Mouse (Mus musculus) midbrain, embryonic 15.5 days (tissue): Measurements from ENCODE around the gene Fkbp15. TPM values are rescaled to one million over a fixed set of nuclear protein-coding genes. Genes with fewer than 3 reads are reported as not detected.

Experiments used
- ATAC-seq: fragments of 200-750 bp; cut with Nextera tagmentation; replicated peaks from 2 replicates; pipeline ENCODE4 v1.8.0; 2017; ENCODE audit warnings: moderate TSS enrichment
- H3K27ac ChIP-seq: fragments of 300-500 bp; sonication (generic); 2 replicates; pipeline ENCODE4 v1.5.1; 2015; ENCODE audit warnings: mild to moderate bottlenecking, inconsistent platforms
- H3K27me3 ChIP-seq: fragments of 300-500 bp; sonication (generic); replicated peaks from 2 replicates; pipeline ENCODE4 v1.6.1; 2015; ENCODE audit warnings: inconsistent platforms
- H3K36me3 ChIP-seq: fragments of 300-500 bp; sonication (generic); replicated peaks from 2 replicates; pipeline ENCODE4 v1.6.1; 2015; ENCODE audit warnings: inconsistent platforms
- H3K4me1 ChIP-seq: fragments of 300-500 bp; sonication (generic); 2 replicates; pipeline ENCODE4 v1.6.1; 2015; ENCODE audit warnings: inconsistent platforms
- H3K4me2 ChIP-seq: fragments of 300-500 bp; sonication (generic); 2 replicates; pipeline ENCODE4 v1.6.1; 2015; ENCODE audit warnings: inconsistent platforms, mild to moderate bottlenecking, moderate library complexity
- H3K4me3 ChIP-seq: fragments of 300-500 bp; sonication (generic); 2 replicates; pipeline ENCODE4 v1.5.1; 2015; ENCODE audit warnings: mild to moderate bottlenecking, inconsistent platforms
- H3K9ac ChIP-seq: fragments of 300-500 bp; sonication (generic); 2 replicates; pipeline ENCODE4 v1.6.1; 2015; ENCODE audit warnings: mild to moderate bottlenecking, inconsistent platforms
- H3K9me3 ChIP-seq: fragments of 300-500 bp; sonication (generic); 2 replicates; pipeline ENCODE4 v1.6.1; 2016; ENCODE audit warnings: inconsistent platforms
- WGBS: fragments of 180-500 bp; shearing (Covaris S2); methylation state at CpG from one replicate; pipeline ENCODE4 v1.1.7; 2015; ENCODE audit warnings: mixed read lengths; 5-methylcytosine and 5-hydroxymethylcytosine counted together
- polyA plus RNA-seq: library from polyadenylated mRNA; unstranded; fragments of >200 nt; fragmentation: Nextera tagmentation; extraction: Ambion mirVana; gene quantifications from 2 replicates; pipeline ENCODE4 v1.2.1, GENCODE M21; 2015

The Fkbp15 gene
- polyA plus RNA-seq, 1 experiment from 2014 or later, result 23.0 TPM

DNA sequence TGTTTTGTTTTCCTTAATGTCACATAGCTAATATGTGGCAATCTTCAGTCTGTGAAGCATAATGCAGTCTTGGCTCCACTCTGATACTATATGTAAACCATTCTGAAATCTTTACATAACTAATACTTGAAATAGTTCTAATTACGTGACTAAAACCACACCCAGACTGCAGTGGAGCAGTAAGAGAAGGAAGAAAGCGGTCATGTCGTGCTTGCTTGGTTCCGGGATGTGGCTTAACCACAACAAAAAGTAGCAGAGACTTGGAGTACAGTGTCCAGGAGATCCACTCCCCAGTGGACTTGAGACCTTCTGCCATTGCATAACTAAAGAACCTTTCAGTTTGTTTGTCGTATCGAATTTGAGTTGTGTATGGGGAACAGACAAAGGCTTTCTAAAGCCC, 7.2 kb upstream of the Fkbp15 start:
- Histone ChIP-seq H3K27me3 (no peaks in the 10 kb centered on the region), H3K4me2 (no peak overlapping the region)
- ATAC-seq, result no peak

DNA sequence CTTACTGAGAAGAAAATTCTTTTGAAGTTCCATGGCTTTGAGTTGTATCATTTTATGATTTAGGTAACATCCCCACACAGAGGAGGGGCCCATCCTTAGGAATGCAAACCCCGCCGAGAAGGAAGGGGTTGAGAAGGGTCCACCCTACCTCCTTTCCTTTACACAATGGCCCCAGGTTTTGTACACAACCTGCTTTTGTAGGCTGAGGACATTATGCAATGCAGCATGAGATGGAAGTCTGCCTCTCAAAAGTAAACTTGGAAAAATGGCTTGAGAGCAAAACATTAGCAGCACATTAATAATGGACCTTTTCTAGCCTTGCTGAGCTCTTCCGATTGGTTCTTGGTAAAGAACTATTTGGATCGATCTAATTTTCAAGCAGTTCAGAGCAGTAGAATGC, 5.9 kb upstream of the Fkbp15 start:
- WGBS, result 82% methylated on average over 4 of the region's 4 CpGs
- Histone ChIP-seq H3K9me3 (no peaks in the 10 kb centered on the region), H3K9ac (no peak overlapping the region), H3K4me2 (no peak overlapping the region), H3K4me3 (no peak overlapping the region), H3K36me3 (no peaks in the 10 kb centered on the region), H3K4me1 (peaks cover 11% of the 10 kb centered on the region), H3K27ac (no peak overlapping the region), H3K27me3 (no peaks in the 10 kb centered on the region)
- ATAC-seq, result no peak

More for the DNA sequence above, 7.2 kb upstream of the Fkbp15 start:
- WGBS, result 93% methylated on average over 6 of the region's 6 CpGs
- Histone ChIP-seq H3K27ac (no peak overlapping the region), H3K9me3 (no peaks in the 10 kb centered on the region), H3K4me1 (no peaks in the 10 kb centered on the region), H3K9ac (no peak overlapping the region), H3K4me3 (no peak overlapping the region), H3K36me3 (no peaks in the 10 kb centered on the region)

DNA sequence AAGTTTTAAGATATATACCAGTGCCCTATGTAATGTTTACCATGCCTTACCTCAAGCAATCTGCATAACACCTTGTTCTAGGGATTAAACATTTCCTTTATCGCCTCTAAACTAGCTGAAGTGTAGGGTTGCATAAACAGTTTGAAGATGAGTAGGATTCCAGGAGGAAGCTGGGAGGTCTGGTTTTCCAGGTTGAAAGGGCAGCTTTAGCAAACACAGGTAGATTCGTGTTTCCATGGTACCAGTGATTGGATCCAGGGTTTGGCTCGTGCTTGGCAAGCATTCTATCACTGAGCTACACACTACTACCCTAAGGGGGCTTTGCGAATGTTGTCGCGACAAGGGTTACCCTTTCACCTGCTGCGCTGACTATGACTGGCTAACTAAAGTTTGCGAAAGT, 4.0 kb upstream of the Fkbp15 start:
- Histone ChIP-seq H3K36me3 (no peaks in the 10 kb centered on the region), H3K4me1 (peaks cover 18% of the 10 kb centered on the region), H3K27ac (no peak overlapping the region), H3K9me3 (no peaks in the 10 kb centered on the region), H3K4me2 (no peak overlapping the region), H3K4me3 (no peak overlapping the region), H3K27me3 (no peaks in the 10 kb centered on the region), H3K9ac (no peak overlapping the region)
- WGBS, result 92% methylated on average over 8 of the region's 8 CpGs
- no peak for ATAC-seq

DNA sequence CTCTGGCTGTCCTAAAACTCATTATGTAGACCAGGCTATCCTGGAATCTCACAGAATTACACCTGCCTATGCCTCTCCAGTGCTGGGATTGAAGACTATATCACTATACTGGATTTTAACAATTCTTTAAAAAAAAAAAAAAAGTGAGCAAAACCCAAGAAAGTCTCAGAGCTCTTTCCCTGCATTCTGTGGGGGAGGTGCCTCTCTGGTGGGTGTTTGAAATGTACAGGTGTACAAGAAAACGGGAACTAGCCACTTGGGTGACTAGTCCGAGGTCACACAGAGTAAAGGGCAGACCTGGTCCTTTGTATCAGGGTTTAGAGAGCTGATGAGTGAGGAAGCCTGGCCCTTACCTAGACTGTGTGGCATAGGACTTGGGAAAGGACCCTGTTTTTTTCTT, 2.1 kb upstream of the Fkbp15 start:
- Histone ChIP-seq H3K27me3 (no peaks in the 10 kb centered on the region), H3K4me1 (peaks cover 27% of the 10 kb centered on the region), H3K36me3 (no peaks in the 10 kb centered on the region), H3K27ac (no peak overlapping the region), H3K9ac (no peak overlapping the region), H3K4me2 (no peak overlapping the region), H3K4me3 (no peak overlapping the region), H3K9me3 (no peaks in the 10 kb centered on the region)
- ATAC-seq, result no peak
- WGBS, result 88% methylated on average over 2 of the region's 2 CpGs

DNA sequence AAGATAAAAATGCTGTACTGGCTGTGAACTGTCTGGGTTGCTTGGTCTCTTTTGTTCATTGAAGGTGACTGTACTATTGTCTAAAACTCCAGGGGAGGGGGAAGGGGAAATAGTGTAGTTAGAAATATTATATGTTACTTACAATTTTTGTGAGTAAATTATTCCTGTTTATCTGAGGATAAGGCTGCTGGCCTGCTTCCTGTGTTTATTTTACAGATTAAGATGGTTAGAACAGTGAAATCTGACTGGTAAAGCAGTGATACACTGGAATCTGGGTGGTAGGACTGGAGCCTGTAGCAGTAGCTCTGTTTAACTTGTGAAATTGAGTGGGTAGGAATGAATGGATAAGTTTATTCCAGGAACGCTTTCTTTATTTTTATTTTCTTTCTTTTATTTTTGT, 1.6 kb upstream of the Fkbp15 start:
- Histone ChIP-seq H3K9ac (no peak overlapping the region), H3K27me3 (no peaks in the 10 kb centered on the region), H3K9me3 (no peaks in the 10 kb centered on the region), H3K4me3 (peak overlapping the region; percentile 79), H3K4me1 (peaks cover 27% of the 10 kb centered on the region), H3K4me2 (peak overlapping the region; percentile 77), H3K27ac (no peak overlapping the region), H3K36me3 (no peaks in the 10 kb centered on the region)
- 83% methylated on average over 1 of the region's 1 CpGs for WGBS
- ATAC-seq, result no peak

DNA sequence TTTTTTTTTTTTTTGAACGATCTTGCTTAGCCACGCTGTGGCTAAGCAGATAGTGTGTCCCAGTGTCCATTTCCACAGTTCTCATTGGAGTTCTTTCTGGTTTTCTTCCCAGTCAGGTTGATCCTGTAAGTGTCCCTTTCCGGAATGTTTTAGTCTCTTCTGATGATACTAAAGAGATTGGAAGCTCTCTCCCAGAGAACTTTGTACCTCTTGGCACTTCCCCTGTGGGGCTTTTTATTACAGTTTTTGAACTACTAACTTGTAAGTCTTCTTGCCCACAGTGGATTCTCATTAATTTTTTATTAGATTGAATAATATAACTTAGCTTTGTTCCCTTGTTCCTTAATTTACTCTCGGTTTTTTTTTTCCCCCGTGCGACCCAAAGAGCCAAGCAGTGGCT, 1.2 kb upstream of the Fkbp15 start:
- peaks cover 27% of the 10 kb centered on the region for H3K4me1 ChIP-seq
- ATAC-seq, result no peak
- no peaks in the 10 kb centered on the region for H3K9me3 ChIP-seq
- H3K4me2 ChIP-seq, result peak overlapping the region; percentile 77
- H3K27ac ChIP-seq, result no peak overlapping the region
- H3K27me3 ChIP-seq, result no peaks in the 10 kb centered on the region
- no peaks in the 10 kb centered on the region for H3K36me3 ChIP-seq
- 45% methylated on average over 6 of the region's 6 CpGs for WGBS
- peak overlapping the region; percentile 79 for H3K4me3 ChIP-seq
- 0 out of 2 replicates have a peak overlapping the region, but pooled peaks have one; percentile 68 for H3K9ac ChIP-seq

DNA sequence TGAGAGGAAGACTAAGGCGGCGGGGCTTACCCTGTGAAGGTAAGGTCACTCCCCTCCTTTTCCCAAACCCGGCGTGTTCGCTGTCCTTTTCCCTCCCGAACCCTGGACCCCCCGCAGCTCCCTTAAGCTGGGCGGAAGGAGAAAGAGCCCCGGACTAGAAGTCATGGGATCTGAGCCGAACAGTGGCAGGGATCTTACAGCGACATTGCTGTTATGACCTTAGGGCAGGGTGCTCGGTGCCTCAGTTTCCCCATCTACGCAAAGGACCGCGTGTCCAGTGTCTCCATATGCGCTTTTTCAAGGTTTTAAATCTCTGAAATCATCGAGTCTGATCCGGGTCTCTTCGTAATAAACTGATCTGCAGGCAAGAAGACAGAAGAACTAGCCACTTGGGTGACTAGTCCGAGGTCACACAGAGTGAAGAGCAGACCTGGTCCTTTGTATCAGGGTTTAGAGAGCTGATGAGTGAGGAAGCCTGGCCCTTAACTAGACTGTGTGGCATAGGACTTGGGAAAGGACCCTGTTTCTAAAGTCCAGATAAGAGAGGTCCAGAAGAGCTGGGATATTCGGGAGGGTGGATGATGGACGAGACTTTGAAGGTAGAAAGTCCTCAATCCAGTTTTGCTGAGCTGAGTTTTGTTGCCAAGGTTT, 582 bp upstream of the Fkbp15 start:
- under 1% methylated on average over 22 of the region's 22 CpGs for WGBS
- peak; percentile 15 for ATAC-seq
- H3K9ac ChIP-seq, result peak overlapping the region; percentile 68

DNA sequence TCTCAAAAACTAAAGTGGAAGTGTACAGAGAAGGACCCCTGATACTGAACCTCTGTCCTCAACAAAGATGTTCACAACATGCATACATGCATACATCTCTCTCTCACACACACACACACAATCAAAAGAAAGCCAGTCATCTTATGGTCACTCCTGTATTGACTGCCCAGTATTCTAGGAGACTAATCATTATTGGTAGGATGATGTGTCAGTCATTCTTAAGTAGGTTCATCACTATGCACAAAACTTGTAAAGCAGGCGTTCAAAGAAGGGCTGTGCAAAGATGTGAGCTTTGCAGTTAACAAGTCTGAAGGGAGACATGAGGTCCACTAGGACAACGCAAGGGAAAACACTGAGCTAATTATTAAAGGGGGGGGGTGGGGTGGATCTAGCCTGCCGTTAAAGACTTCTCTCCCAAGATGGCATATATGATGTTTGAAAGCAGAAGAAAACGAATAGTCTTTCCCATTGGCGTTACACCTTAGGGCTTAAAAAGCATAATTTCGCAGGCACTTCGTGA, 1.0 kb downstream of the Fkbp15 start:
- H3K4me2 ChIP-seq, result peak overlapping the region; percentile 59

More for the DNA sequence above, 582 bp upstream of the Fkbp15 start:
- Histone ChIP-seq H3K27ac (peak overlapping the region; percentile 84), H3K4me3 (peak overlapping the region; percentile 79), H3K4me1 (peaks cover 27% of the 10 kb centered on the region), H3K4me2 (peak overlapping the region; percentile 77), H3K27me3 (no peaks in the 10 kb centered on the region), H3K36me3 (no peaks in the 10 kb centered on the region), H3K9me3 (no peaks in the 10 kb centered on the region)

DNA sequence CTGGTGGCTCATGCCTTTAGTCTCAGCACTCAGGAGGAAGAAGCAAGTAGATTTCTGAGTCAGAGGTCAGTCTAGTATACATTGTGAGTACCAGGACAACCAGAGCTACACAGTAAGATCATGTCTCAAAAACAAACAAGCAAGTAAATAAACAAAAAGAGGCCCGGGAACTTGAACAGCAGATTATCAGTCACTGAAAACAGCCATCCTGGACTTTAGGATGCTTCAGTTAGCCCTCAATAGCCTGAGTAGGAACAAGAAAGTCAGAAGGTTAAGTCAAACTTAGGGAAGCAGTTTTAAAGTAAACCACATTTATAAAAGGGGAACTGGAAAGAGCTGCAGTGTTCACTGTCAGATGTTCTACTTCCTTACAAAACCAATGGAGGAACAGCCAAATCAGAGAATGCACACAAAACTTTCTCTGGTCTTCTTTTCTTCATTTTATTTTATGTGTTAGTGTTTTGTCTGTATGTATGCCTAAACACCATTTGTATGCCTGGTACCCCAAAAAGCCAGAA, 2.7 kb downstream of the Fkbp15 start:
- ATAC-seq, result no peak
- Histone ChIP-seq H3K9ac (no peak overlapping the region), H3K36me3 (no peaks in the 10 kb centered on the region), H3K9me3 (no peaks in the 10 kb centered on the region), H3K27ac (no peak overlapping the region), H3K27me3 (no peaks in the 10 kb centered on the region), H3K4me2 (no peak overlapping the region), H3K4me3 (no peak overlapping the region), H3K4me1 (peaks cover 27% of the 10 kb centered on the region)
- 89% methylated on average over 1 of the region's 1 CpGs for WGBS

More for the DNA sequence above, 1.0 kb downstream of the Fkbp15 start:
- H3K27ac ChIP-seq, result peak overlapping the region; percentile 84; the same call in 1 of the 2 replicates
- WGBS, result 40% methylated on average over 7 of the region's 7 CpGs
- no peak for ATAC-seq
- H3K27me3 ChIP-seq, result no peaks in the 10 kb centered on the region
- H3K4me1 ChIP-seq, result peaks cover 27% of the 10 kb centered on the region
- no peaks in the 10 kb centered on the region for H3K36me3 ChIP-seq
- H3K4me3 ChIP-seq, result peak overlapping the region; percentile 79
- peak overlapping the region; percentile 83 for H3K9ac ChIP-seq
- no peaks in the 10 kb centered on the region for H3K9me3 ChIP-seq

DNA sequence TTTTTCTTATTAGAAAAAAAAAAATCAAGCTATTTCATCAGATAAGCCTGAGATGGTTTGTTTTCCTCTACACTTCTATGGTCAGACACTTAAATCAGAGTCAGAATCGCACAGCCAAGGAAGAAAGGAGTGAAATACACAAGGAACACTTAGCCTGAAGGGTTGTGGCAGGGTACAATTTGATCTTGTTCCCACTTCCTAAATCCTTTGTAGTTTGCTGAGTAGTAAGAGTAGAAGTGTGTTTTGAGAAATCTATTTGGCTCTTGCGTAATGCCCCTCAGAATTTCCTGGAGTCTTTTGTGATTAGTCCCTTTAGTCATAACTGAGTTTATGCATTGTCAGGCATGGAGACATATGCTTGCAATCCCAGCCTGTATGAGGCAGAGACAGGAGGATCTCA, 11.0 kb downstream of the Fkbp15 start:
- no peaks in the 10 kb centered on the region for H3K27me3 ChIP-seq
- 89% methylated on average over 2 of the region's 2 CpGs for WGBS
- no peak overlapping the region for H3K4me2 ChIP-seq
- no peak overlapping the region for H3K4me3 ChIP-seq
- peaks cover 12% of the 10 kb centered on the region; the same call in 1 of the 2 replicates for H3K36me3 ChIP-seq
- H3K27ac ChIP-seq, result no peak overlapping the region
- no peaks in the 10 kb centered on the region for H3K9me3 ChIP-seq
- H3K4me1 ChIP-seq, result no peaks in the 10 kb centered on the region
- no peak overlapping the region for H3K9ac ChIP-seq
- ATAC-seq, result no peak

DNA sequence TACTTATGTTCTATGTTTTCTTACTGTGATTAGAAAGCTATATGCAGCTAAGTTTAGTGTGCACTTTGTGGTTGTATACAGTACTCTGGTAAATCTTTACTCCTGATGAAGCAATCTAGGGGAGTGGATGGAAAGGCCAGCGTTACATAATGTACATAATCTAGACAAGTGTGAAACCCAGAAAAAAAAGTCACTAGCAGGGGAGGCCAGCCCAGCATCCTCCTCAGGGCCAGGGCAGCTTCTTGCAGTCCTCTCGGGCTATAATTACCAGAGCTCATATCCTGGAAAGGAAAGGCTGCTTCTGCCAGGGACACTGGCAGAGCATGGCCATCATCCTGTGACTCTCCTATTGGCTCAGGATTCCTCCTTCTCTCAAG, 12.0 kb downstream of the Fkbp15 start:
- peaks cover 16% of the 10 kb centered on the region; the same call in 1 of the 2 replicates for H3K36me3 ChIP-seq
- H3K27me3 ChIP-seq, result no peaks in the 10 kb centered on the region
- no peak overlapping the region for H3K4me3 ChIP-seq
- H3K4me1 ChIP-seq, result no peaks in the 10 kb centered on the region
- H3K9me3 ChIP-seq, result no peaks in the 10 kb centered on the region
- H3K27ac ChIP-seq, result no peak overlapping the region
- H3K4me2 ChIP-seq, result no peak overlapping the region
- no peak overlapping the region for H3K9ac ChIP-seq
- 84% methylated on average over 2 of the region's 2 CpGs for WGBS
- ATAC-seq, result no peak

DNA sequence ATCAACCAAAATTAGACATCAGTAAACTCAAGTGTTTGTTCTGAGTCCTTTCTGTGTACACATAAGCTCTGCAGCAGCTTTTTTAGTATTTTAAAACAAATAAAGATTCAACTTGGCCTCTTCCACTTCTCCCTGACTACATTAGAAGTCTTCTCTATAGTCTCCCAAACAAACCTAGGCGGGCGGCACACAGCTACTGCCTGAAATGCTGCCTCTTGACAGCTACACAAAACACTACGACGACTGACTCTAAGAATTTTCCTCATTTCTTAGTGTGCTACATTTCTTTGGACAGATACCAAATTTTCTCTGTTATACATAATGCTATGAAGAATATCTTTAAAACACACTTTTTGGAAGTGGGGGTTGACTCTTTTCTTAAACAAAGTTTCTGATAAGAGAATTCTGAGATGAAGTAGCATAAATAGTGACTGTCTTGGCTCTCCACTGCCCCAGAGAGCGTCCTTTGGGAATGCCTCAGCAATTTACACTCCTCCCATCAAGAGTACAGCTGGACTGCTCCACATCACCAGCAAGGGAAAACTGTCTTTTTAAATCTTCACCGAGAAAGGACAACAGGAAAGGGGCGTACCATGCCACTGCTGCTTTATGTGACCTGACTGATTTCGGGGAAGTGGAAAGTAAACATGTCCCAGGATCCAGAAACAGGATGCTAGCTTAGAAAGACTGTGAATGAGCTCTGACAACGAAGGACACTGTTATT, 12.6 kb downstream of the Fkbp15 start:
- H3K27ac ChIP-seq, result no peak overlapping the region
- WGBS, result 80% methylated on average over 9 of the region's 9 CpGs
- no peaks in the 10 kb centered on the region for H3K27me3 ChIP-seq
- H3K4me3 ChIP-seq, result no peak overlapping the region
- no peaks in the 10 kb centered on the region for H3K9me3 ChIP-seq
- H3K4me2 ChIP-seq, result no peak overlapping the region
- H3K4me1 ChIP-seq, result no peaks in the 10 kb centered on the region
- no peak overlapping the region for H3K9ac ChIP-seq
- H3K36me3 ChIP-seq, result peaks cover 21% of the 10 kb centered on the region; the same call in 1 of the 2 replicates
- ATAC-seq, result no peak
